Mouse (Mus musculus) lung, postnatal 0 days (tissue): Measurements from ENCODE around the gene Elp5. TPM values are rescaled to one million over a fixed set of nuclear protein-coding genes. Genes with fewer than 3 reads are reported as not detected.
A peak's percentile ranks its signal among the peaks of the same experiment; 100 is the strongest.

Experiments
- ATAC-seq: fragments of 200-750 bp; cut with Nextera tagmentation; 2 replicates; pipeline ENCODE4 v1.8.0; 2017; ENCODE audit warnings: moderate library complexity
- DNase-seq: peaks from one replicate; pipeline ENCODE4 v3.0.0-alpha.2; 2016; ENCODE audit warnings: low spot score
- H3K27ac ChIP-seq: fragments of 300-500 bp; sonication (generic); 2 replicates; pipeline ENCODE4 v1.5.1; 2014; ENCODE audit warnings: antibody characterized with exemption, mild to moderate bottlenecking, low read length, mixed read lengths
- H3K27me3 ChIP-seq: fragments of 300-500 bp; sonication (generic); replicated peaks from 2 replicates; pipeline ENCODE4 v1.6.1; 2014; ENCODE audit warnings: low read length, mixed read lengths; ENCODE audit not compliant: insufficient read depth
- H3K36me3 ChIP-seq: fragments of 300-500 bp; sonication (generic); 2 replicates; pipeline ENCODE4 v1.6.1; 2014; ENCODE audit warnings: low read length, mixed read lengths; ENCODE audit not compliant: insufficient read depth
- H3K4me1 ChIP-seq: fragments of 300-500 bp; sonication (generic); 2 replicates; pipeline ENCODE4 v1.6.1; 2014; ENCODE audit warnings: antibody characterized with exemption, low read depth, low read length, mixed read lengths; ENCODE audit not compliant: insufficient read depth
- H3K4me2 ChIP-seq: fragments of 300-500 bp; sonication (generic); replicated peaks from 2 replicates; pipeline ENCODE4 v1.6.1; 2014; ENCODE audit warnings: low read depth, mild to moderate bottlenecking, low read length, moderate library complexity, mixed read lengths
- H3K4me3 ChIP-seq: fragments of 300-500 bp; sonication (generic); 2 replicates; pipeline ENCODE4 v1.5.1; 2014; ENCODE audit warnings: low read depth, low read length
- H3K9ac ChIP-seq: fragments of 300-500 bp; sonication (generic); replicated peaks from 2 replicates; pipeline ENCODE4 v1.6.1; 2014; ENCODE audit warnings: low read depth, mild to moderate bottlenecking
- H3K9me3 ChIP-seq: fragments of 300-500 bp; sonication (generic); 2 replicates; pipeline ENCODE4 v1.6.1; 2016; ENCODE audit warnings: low read length, mixed read lengths
- CTCF ChIP-seq: IDR thresholded peaks from 2 replicates; pipeline ENCODE4 v1.5.1; 2016; ENCODE audit warnings: antibody characterized with exemption, mild to moderate bottlenecking
- EP300 ChIP-seq: IDR thresholded peaks from 2 replicates; pipeline ENCODE4 v1.6.1; 2016; ENCODE audit warnings: antibody characterized with exemption, mild to moderate bottlenecking, control low read depth
- WGBS: fragments of 180-500 bp; shearing (Covaris S2); extraction: QIAGEN DNeasy Blood & Tissue Kit; methylation state at CpG from one replicate; pipeline ENCODE4 v1.1.7; 2014; 5-methylcytosine and 5-hydroxymethylcytosine counted together
- polyA plus RNA-seq: library from polyadenylated mRNA; unstranded; fragments of >200 nt; fragmentation: Nextera tagmentation; extraction: Ambion mirVana; gene quantifications from 2 replicates; pipeline ENCODE4 v1.2.1, GENCODE M21; 2015

Gene Elp5
- polyA plus RNA-seq, 1 experiment from 2014 or later, result 72.1 TPM

- Histone ChIP-seq H3K9me3 (no peaks in the 10 kb centered on the region), H3K36me3 (peaks cover 9% of the 10 kb centered on the region; the same call in 1 of the 2 replicates), H3K4me1 (peaks cover 9% of the 10 kb centered on the region; the same call in 1 of the 2 replicates), H3K4me3 (peak overlapping the region; percentile 66), H3K27me3 (no peaks in the 10 kb centered on the region), H3K9ac (peak overlapping the region; percentile 92), H3K27ac (peak overlapping the region; percentile 87), H3K4me2 (peak overlapping the region; percentile 57)
- ATAC-seq, result no peak
- TF ChIP-seq CTCF (no peak), EP300 (no peak)
- under 1% methylated on average over 15 of the region's 15 CpGs for WGBS
- DNase-seq, result no peak
Observed at GRCm38 (mm10) chr11:69991711-69992110, 9.4 kb upstream of the Elp5 start.

- H3K9me3 ChIP-seq, result no peaks in the 10 kb centered on the region
- 0% methylated on average over 40 of the region's 40 CpGs for WGBS
Observed at GRCm38 (mm10) chr11:69990850-69991691, 8.8 kb upstream of the Elp5 start, which contains the start of gene Gabarap. Gene Gabarap, plus strand, starts transcription at chr11:69991143.

DNA sequence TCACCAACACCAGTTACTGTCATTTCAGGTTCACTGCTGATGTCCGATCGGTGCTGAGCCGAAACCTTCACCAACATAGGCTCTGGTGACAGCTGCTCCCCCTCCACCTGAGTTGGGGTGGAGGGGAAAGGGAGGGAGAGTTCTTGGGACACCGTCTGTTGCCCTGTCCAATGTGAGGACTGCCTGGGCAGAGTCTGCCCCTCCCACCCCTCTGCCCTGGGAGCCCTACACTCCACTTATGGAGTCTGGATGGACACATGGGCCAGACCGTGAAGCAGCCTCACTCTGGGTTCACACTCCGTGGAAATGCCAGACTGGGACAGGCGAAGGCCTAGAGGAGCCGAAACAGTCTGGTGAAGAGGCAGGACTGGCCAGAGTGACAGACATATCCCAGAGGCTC, 7.6 kb upstream of the Elp5 start:
- Histone ChIP-seq H3K4me2 (no peak overlapping the region), H3K4me1 (peaks cover 9% of the 10 kb centered on the region; the same call in 1 of the 2 replicates), H3K9me3 (no peaks in the 10 kb centered on the region), H3K4me3 (no peak overlapping the region), H3K27me3 (no peaks in the 10 kb centered on the region), H3K9ac (no peak overlapping the region), H3K27ac (peak overlapping the region; percentile 87), H3K36me3 (peaks cover 14% of the 10 kb centered on the region; the same call in 1 of the 2 replicates)
- ATAC-seq, result no peak
- peak; percentile 13 for DNase-seq
- TF ChIP-seq CTCF, result no peak
- no peak for TF ChIP-seq EP300
- 84% methylated on average over 8 of the region's 8 CpGs for WGBS

More at GRCm38 (mm10) chr11:69990850-69991691, 8.8 kb upstream of the Elp5 start, which contains the start of gene Gabarap:
- peaks cover 9% of the 10 kb centered on the region; the same call in 1 of the 2 replicates for H3K4me1 ChIP-seq
- peak; percentile 78 for ATAC-seq
- TF ChIP-seq EP300 (peak; percentile 87), CTCF (peak; percentile 8; the same call in 1 of the 2 replicates)
- peak within 1 kb of the TSS; percentile 66 for H3K4me3 ChIP-seq
- peak; percentile 99 for DNase-seq
- peak within 1 kb of the TSS; percentile 87 for H3K27ac ChIP-seq
- no peaks in the 10 kb centered on the region for H3K27me3 ChIP-seq
- H3K9ac ChIP-seq, result peak within 1 kb of the TSS; percentile 92
- H3K36me3 ChIP-seq, result peaks cover 9% of the 10 kb centered on the region; the same call in 1 of the 2 replicates
- H3K4me2 ChIP-seq, result peak within 1 kb of the TSS; percentile 57

- peaks cover 13% of the 10 kb centered on the region; the same call in 1 of the 2 replicates for H3K36me3 ChIP-seq
- TF ChIP-seq EP300, result no peak
- TF ChIP-seq CTCF, result no peak
- DNase-seq (no peak), ATAC-seq (no peak)
- no peaks in the 10 kb centered on the region for H3K9me3 ChIP-seq
- H3K4me2 ChIP-seq, result no peak overlapping the region
- no peak overlapping the region for H3K9ac ChIP-seq
- H3K27ac ChIP-seq, result no peak overlapping the region
- H3K4me3 ChIP-seq, result no peak overlapping the region
- 87% methylated on average over 8 of the region's 8 CpGs for WGBS
- peaks cover 18% of the 10 kb centered on the region; the same call in 1 of the 2 replicates for H3K4me1 ChIP-seq
- H3K27me3 ChIP-seq, result no peaks in the 10 kb centered on the region
Observed at GRCm38 (mm10) chr11:69984431-69984830, 2.1 kb upstream of the Elp5 start.

DNA sequence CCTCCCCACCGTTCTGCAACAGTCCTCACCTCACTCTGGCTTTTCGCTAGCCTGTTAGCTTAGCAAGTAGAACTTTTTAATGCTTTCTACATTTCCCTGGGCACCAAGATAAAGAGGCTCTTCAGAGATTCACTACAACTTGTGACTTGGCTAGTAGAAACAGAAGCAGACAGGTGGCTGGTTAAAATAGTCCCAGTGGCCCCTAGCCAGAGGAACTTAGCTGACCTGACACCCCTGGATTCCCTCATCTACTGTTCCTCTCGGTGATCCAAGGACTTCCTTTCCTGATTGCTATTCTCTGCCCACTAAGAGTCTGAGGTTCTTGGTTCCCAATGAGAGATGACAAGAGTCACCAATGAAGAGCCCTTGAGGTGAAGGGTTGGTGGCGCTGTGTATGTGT, 1.1 kb upstream of the Elp5 start:
- ATAC-seq, result no peak
- Histone ChIP-seq H3K9me3 (no peaks in the 10 kb centered on the region), H3K4me3 (no peak overlapping the region), H3K27me3 (no peaks in the 10 kb centered on the region), H3K9ac (no peak overlapping the region), H3K4me1 (peaks cover 22% of the 10 kb centered on the region; the same call in 1 of the 2 replicates), H3K27ac (peak overlapping the region; percentile 21; the same call in 1 of the 2 replicates), H3K4me2 (peak overlapping the region; percentile 94; the same call in 1 of the 2 replicates), H3K36me3 (peaks cover 13% of the 10 kb centered on the region; the same call in 1 of the 2 replicates)
- TF ChIP-seq CTCF (no peak), EP300 (no peak)
- 69% methylated on average over 4 of the region's 4 CpGs for WGBS
- no peak for DNase-seq

DNA sequence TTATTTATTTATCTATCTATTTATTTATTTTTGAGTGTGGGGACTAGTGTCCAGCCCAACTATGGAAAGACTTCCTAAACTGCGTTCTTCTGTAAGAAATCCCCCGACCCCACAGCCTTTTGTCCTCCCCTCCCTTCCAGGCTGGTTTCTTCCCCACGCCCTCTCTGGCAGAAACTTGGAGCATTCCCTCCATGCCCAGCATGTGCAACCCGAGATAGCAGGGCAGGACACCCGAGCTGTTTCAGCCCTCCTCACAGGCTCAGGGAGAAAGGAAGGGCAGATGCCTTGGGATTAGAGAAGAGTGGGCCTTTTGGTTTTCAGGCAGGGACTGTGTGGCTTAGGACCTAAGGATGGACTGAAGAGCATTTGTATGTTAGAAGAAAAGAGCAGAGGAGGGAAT, 560 bp upstream of the Elp5 start:
- no peaks in the 10 kb centered on the region for H3K27me3 ChIP-seq
- H3K4me3 ChIP-seq, result no peak overlapping the region
- WGBS, result 20% methylated on average over 5 of the region's 5 CpGs
- peak overlapping the region; percentile 21; the same call in 1 of the 2 replicates for H3K27ac ChIP-seq
- TF ChIP-seq EP300 (no peak), CTCF (no peak)
- DNase-seq, result no peak
- peaks cover 13% of the 10 kb centered on the region; the same call in 1 of the 2 replicates for H3K36me3 ChIP-seq
- H3K9ac ChIP-seq, result no peak overlapping the region
- no peaks in the 10 kb centered on the region for H3K9me3 ChIP-seq
- ATAC-seq, result no peak
- H3K4me1 ChIP-seq, result peaks cover 22% of the 10 kb centered on the region; the same call in 1 of the 2 replicates
- peak overlapping the region; percentile 94 for H3K4me2 ChIP-seq
